Mouse (Mus musculus): Measurements from ENCODE around the gene Abhd4.
A peak's percentile ranks its signal among the peaks of the same experiment; 100 is the strongest.
"Not testable (repeated sequence)": the region's sequence is repeated elsewhere in the genome, so short reads cannot be mapped to it uniquely, and the experiment has no call there.

The Abhd4 gene

GRCm38 (mm10) chr14:54223315-54224063 is 30.5 kb upstream of the Abhd4 start:
- DNase-seq (ENCODE audit: low spot score): no peak

- no peak for DNase-seq (ENCODE audit: low spot score)
Measured at GRCm38 (mm10) chr14:54224064-54224417, 29.9 kb upstream of the Abhd4 start.

- DNase-seq (ENCODE audit: low spot score): peak; percentile 25
Measured at GRCm38 (mm10) chr14:54224484-54225467, 29.2 kb upstream of the Abhd4 start.

- no peak for DNase-seq (ENCODE audit: low spot score)
Measured at GRCm38 (mm10) chr14:54225725-54226124, 28.3 kb upstream of the Abhd4 start.

GRCm38 (mm10) chr14:54226911-54227811 is 26.8 kb upstream of the Abhd4 start:
- DNase-seq (ENCODE audit: low spot score): no peak

- DNase-seq (ENCODE audit: low spot score): peak; percentile 90
Measured at GRCm38 (mm10) chr14:54227911-54228451, 26.0 kb upstream of the Abhd4 start.

- DNase-seq (ENCODE audit: low spot score): no peak
Measured at GRCm38 (mm10) chr14:54228501-54228900, 25.5 kb upstream of the Abhd4 start.

GRCm38 (mm10) chr14:54228933-54229713 is 24.9 kb upstream of the Abhd4 start:
- DNase-seq (ENCODE audit: low spot score): peak; percentile 39

GRCm38 (mm10) chr14:54229849-54230248 is 24.1 kb upstream of the Abhd4 start:
- not testable (repeated sequence) for DNase-seq (ENCODE audit: low spot score)

GRCm38 (mm10) chr14:54230638-54231150 is 23.3 kb upstream of the Abhd4 start:
- no peak for DNase-seq (ENCODE audit: low spot score)

- no peak for DNase-seq (ENCODE audit: low spot score)
Measured at GRCm38 (mm10) chr14:54231176-54231956, 22.6 kb upstream of the Abhd4 start.

GRCm38 (mm10) chr14:54232143-54232542 is 21.8 kb upstream of the Abhd4 start:
- no peak for DNase-seq (ENCODE audit: low spot score)

GRCm38 (mm10) chr14:54232811-54233558 is 21.0 kb upstream of the Abhd4 start:
- DNase-seq (ENCODE audit: low spot score): no peak

GRCm38 (mm10) chr14:54233559-54234143 is 20.3 kb upstream of the Abhd4 start:
- no peak for DNase-seq (ENCODE audit: low spot score)

GRCm38 (mm10) chr14:54234231-54235040 is 19.6 kb upstream of the Abhd4 start:
- peak; percentile 49 for DNase-seq (ENCODE audit: low spot score)

GRCm38 (mm10) chr14:54235825-54236540 is 18.0 kb upstream of the Abhd4 start:
- no peak for DNase-seq (ENCODE audit: low spot score)

- DNase-seq (ENCODE audit: low spot score): no peak
Measured at GRCm38 (mm10) chr14:54236881-54237280, 17.1 kb upstream of the Abhd4 start.
